Mouse (Mus musculus): ENCODE measurements around the gene Usp40.

DNA sequence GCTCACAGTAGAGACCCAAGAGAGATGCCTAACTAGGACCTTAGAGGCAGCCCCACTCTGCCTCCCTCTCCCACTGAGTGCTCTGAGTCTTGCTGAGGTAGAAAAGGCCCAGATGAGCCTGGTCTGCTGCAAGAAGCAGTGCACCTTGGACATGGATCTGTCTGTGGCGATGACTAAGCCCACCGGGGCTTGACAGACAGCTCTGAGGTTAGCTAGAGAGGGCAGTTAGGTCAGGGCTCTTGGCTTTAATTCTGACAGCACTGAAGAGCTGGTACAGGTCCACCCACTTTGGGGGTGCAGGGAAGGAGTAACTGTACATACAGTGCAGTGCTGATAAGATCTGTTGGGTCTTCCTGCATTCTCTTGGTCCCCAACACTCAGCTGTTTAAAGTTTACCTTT is 72.8 kb downstream of the Usp40 start:
- TF ChIP-seq MAFK (IDR thresholded peaks at IDR 0.05; ENCODE audit: insufficient read depth, low read depth, low read length) (no peak), ZNF384 (IDR thresholded peaks at IDR 0.05; ENCODE audit: low read depth, low read length) (no peak), HCFC1 (IDR thresholded peaks at IDR 0.05; ENCODE audit: borderline replicate concordance, insufficient read depth, low read length) (no peak)
